Mouse (Mus musculus): ENCODE results near the gene Sez6l2. TPM values are rescaled to one million over a fixed set of nuclear protein-coding genes. Genes with fewer than 3 reads are reported as not detected.

Sez6l2 gene
- total and polyA plus RNA-seq, 3 experiments, result 5.0 to 6.1 (median 5.6) TPM

- intact Hi-C loops (cut with DNase I), result loop anchor here (10.0 kb wide), 1 partner anchor 180 kb away; the partner anchor contains the start of gene Cd2bp2
- H3K79me2 ChIP-seq (replicated peaks; ENCODE audit: control insufficient read depth, insufficient read depth, low read length), result peaks cover 4% of the 10 kb centered on the region; the same call in 1 of the 2 replicates
- H3K4me3 ChIP-seq, result no peak overlapping the region
- H3K9ac ChIP-seq (ENCODE audit: low read depth, low read length), result no peak overlapping the region
- H3K4me1 ChIP-seq (ENCODE audit: control insufficient read depth, insufficient read depth, low read length), result peaks cover 16% of the 10 kb centered on the region
- peaks cover 5% of the 10 kb centered on the region for H3K36me3 ChIP-seq (ENCODE audit: control insufficient read depth, insufficient read depth, low read length)
- peak overlapping the region; percentile 95 for H3K27ac ChIP-seq
- DNase-seq, result no peak
- no peak for TF ChIP-seq POLR2A (IDR thresholded peaks at IDR 0.05; ENCODE audit: insufficient read depth, low read depth, low read length)
- TF ChIP-seq EP300 (IDR thresholded peaks at IDR 0.05; ENCODE audit: insufficient read depth, low read depth, low read length), result no peak
- no peak for TF ChIP-seq CTCF (IDR thresholded peaks at IDR 0.05)
- no peaks in the 10 kb centered on the region for H3K27me3 ChIP-seq (ENCODE audit: control insufficient read depth, insufficient read depth, low read length)
- 84% methylated on average over 12 of the region's 12 CpGs for WGBS
Measured at GRCm38 (mm10) chr7:127014993-127015392, 64.6 kb downstream of the Sez6l2 start.

GRCm38 (mm10) chr7:127016081-127016480, 65.7 kb downstream of the Sez6l2 start:
- Histone ChIP-seq H3K4me1 (ENCODE audit: control insufficient read depth, insufficient read depth, low read length) (peaks cover 16% of the 10 kb centered on the region), H3K27me3 (ENCODE audit: control insufficient read depth, insufficient read depth, low read length) (no peaks in the 10 kb centered on the region), H3K27ac (peak overlapping the region; percentile 93), H3K79me2 (replicated peaks; ENCODE audit: control insufficient read depth, insufficient read depth, low read length) (peaks cover 4% of the 10 kb centered on the region; the same call in 1 of the 2 replicates), H3K36me3 (ENCODE audit: control insufficient read depth, insufficient read depth, low read length) (peaks cover 5% of the 10 kb centered on the region), H3K9ac (ENCODE audit: low read depth, low read length) (peak overlapping the region; percentile 87), H3K4me3 (peak overlapping the region; percentile 82)
- intact Hi-C loops (cut with DNase I), result loop anchor here (2.0 to 10.0 kb wide), 2 partner anchors 89 to 179 kb away; partner anchors contain the start of gene Cd2bp2
- no peak for TF ChIP-seq POLR2A (IDR thresholded peaks at IDR 0.05; ENCODE audit: insufficient read depth, low read depth, low read length)
- no peak for TF ChIP-seq CTCF (IDR thresholded peaks at IDR 0.05)
- no peak for TF ChIP-seq EP300 (IDR thresholded peaks at IDR 0.05; ENCODE audit: insufficient read depth, low read depth, low read length)
- under 1% methylated on average over 10 of the region's 10 CpGs for WGBS
- DNase-seq, result peak in 1 of 2 experiments; percentile 55

- Histone ChIP-seq H3K9ac (ENCODE audit: low read depth, low read length) (peak within 1 kb of the TSS; percentile 87), H3K4me3 (peak within 1 kb of the TSS; percentile 82), H3K36me3 (ENCODE audit: control insufficient read depth, insufficient read depth, low read length) (peaks cover 5% of the 10 kb centered on the region), H3K79me2 (replicated peaks; ENCODE audit: control insufficient read depth, insufficient read depth, low read length) (peaks cover 4% of the 10 kb centered on the region; the same call in 1 of the 2 replicates), H3K4me1 (ENCODE audit: control insufficient read depth, insufficient read depth, low read length) (peaks cover 16% of the 10 kb centered on the region), H3K27me3 (ENCODE audit: control insufficient read depth, insufficient read depth, low read length) (no peaks in the 10 kb centered on the region), H3K27ac (peak within 1 kb of the TSS; percentile 93)
- no peak for DNase-seq
- intact Hi-C loops (cut with DNase I), result loop anchor here (2.0 to 10.0 kb wide), 2 partner anchors 89 to 179 kb away; partner anchors contain the start of gene Cd2bp2
- TF ChIP-seq EP300 (IDR thresholded peaks at IDR 0.05; ENCODE audit: insufficient read depth, low read depth, low read length), result no peak
- no peak for TF ChIP-seq CTCF (IDR thresholded peaks at IDR 0.05)
- no peak for TF ChIP-seq POLR2A (IDR thresholded peaks at IDR 0.05; ENCODE audit: insufficient read depth, low read depth, low read length)
Measured at GRCm38 (mm10) chr7:127016481-127016485, 65.9 kb downstream of the Sez6l2 start, which contains the start of gene Pagr1b. Gene Pagr1b, minus strand, starts transcription at chr7:127016484.

GRCm38 (mm10) chr7:127016486-127016938, 66.1 kb downstream of the Sez6l2 start:
- no peak for DNase-seq
- Histone ChIP-seq H3K27ac (peak overlapping the region; percentile 93), H3K4me3 (peak overlapping the region; percentile 82), H3K4me1 (ENCODE audit: control insufficient read depth, insufficient read depth, low read length) (peaks cover 16% of the 10 kb centered on the region), H3K9ac (ENCODE audit: low read depth, low read length) (peak overlapping the region; percentile 87), H3K27me3 (ENCODE audit: control insufficient read depth, insufficient read depth, low read length) (no peaks in the 10 kb centered on the region), H3K79me2 (replicated peaks; ENCODE audit: control insufficient read depth, insufficient read depth, low read length) (peaks cover 4% of the 10 kb centered on the region; the same call in 1 of the 2 replicates), H3K36me3 (ENCODE audit: control insufficient read depth, insufficient read depth, low read length) (peaks cover 5% of the 10 kb centered on the region)
- under 1% methylated on average over 22 of the region's 22 CpGs for WGBS
- TF ChIP-seq EP300 (IDR thresholded peaks at IDR 0.05; ENCODE audit: insufficient read depth, low read depth, low read length), result no peak
- TF ChIP-seq POLR2A (IDR thresholded peaks at IDR 0.05; ENCODE audit: insufficient read depth, low read depth, low read length), result peak; percentile 62
- intact Hi-C loops (cut with DNase I), result loop anchor here (2.0 to 10.0 kb wide), 2 partner anchors 88 to 178 kb away; partner anchors contain the start of gene Cd2bp2

DNA sequence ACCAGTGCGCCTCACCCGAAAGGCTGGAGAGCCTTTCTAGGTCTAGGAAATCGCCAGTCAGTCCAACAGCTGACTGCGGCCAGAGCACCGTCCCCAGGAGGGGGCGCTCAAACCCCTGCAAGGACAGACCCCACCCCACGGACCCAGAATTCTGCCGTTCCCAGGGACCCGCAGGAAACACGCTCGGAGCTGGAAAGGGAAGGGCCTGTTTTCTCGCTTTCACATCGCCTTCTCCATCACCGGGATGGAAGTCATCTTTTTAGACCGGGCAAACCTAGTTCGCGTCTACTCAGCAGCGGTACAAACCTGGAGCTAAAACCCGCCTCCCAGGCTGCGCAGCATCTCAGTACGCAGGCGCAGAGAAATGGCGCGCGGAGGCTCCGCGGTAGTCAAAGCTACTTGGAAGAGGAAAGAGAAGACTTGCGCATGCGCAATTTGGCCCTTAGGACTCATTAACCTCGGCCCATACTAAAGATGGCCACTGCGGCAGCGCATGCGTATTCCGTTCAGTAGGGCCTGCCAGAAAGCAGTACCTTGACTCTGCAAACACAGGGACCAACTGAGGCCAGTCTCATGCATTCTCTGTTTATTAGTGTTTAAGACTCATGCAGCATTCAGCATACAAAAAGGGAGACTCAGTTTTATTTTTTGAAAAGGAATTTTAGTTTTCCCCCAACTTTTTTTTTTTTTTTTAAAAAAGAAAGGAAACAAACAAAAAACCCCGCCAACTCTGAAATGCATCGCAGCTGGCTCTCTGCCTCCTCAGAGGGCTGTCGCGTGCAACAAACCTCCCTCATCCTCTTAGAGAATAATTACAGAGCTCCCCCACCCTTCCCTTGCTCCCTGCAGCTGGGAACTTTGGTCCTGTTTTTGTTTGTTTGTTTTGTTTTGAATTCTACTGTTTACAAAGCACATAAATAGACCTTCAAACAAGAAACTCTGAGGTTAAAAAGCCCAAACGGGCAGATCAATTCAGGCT, 66.9 kb downstream of the Sez6l2 start, which contains the start of gene Pagr1a:
TSS of gene Pagr1a (minus strand) at position 382 of the 979 bp plus-strand sequence.
- intact Hi-C loops (cut with DNase I), result loop anchor here (1.0 to 10.0 kb wide), 4 partner anchors 8 to 178 kb away; partner anchors contain the start of genes Cd2bp2 and Cdiptos
- H3K4me3 ChIP-seq, result peak within 1 kb of the TSS; percentile 82
- H3K27me3 ChIP-seq (ENCODE audit: control insufficient read depth, insufficient read depth, low read length), result no peaks in the 10 kb centered on the region
- H3K9ac ChIP-seq (ENCODE audit: low read depth, low read length), result peak within 1 kb of the TSS; percentile 87
- H3K36me3 ChIP-seq (ENCODE audit: control insufficient read depth, insufficient read depth, low read length), result peaks cover 5% of the 10 kb centered on the region
- 2% methylated on average over 39 of the region's 39 CpGs for WGBS
- H3K27ac ChIP-seq, result peak within 1 kb of the TSS; percentile 93
- peak; percentile 95 to 97 for DNase-seq
- TF ChIP-seq EP300 (IDR thresholded peaks at IDR 0.05; ENCODE audit: insufficient read depth, low read depth, low read length) (peak; percentile 43), CTCF (IDR thresholded peaks at IDR 0.05) (peak; percentile 90), POLR2A (IDR thresholded peaks at IDR 0.05; ENCODE audit: insufficient read depth, low read depth, low read length) (peak; percentile 94)
- H3K79me2 ChIP-seq (replicated peaks; ENCODE audit: control insufficient read depth, insufficient read depth, low read length), result peaks cover 2% of the 10 kb centered on the region; the same call in 1 of the 2 replicates
- H3K4me1 ChIP-seq (ENCODE audit: control insufficient read depth, insufficient read depth, low read length), result peaks cover 15% of the 10 kb centered on the region

Measured in heart, adult 2 months (tissue).